Mouse (Mus musculus): ENCODE results near the gene Akt1.

GRCm38 (mm10) chr12:112604022-112604421 lies 70.7 kb downstream of the Akt1 start:
- no peak for TF ChIP-seq POLR2A (IDR thresholded peaks at IDR 0.05; ENCODE audit: borderline replicate concordance, extremely low read depth, insufficient read depth, insufficient read length, poor library complexity, severe bottlenecking)
- no peak for TF ChIP-seq CTCF (IDR thresholded peaks at IDR 0.05; ENCODE audit: borderline replicate concordance, extremely low read depth, insufficient read depth, insufficient read length)

All from brain, embryonic 14.5 days (tissue).